Mouse (Mus musculus) liver, embryonic 16.5 days (tissue): ENCODE measurements around the gene Rbm20. TPM values are rescaled to one million over a fixed set of nuclear protein-coding genes. Genes with fewer than 3 reads are reported as not detected.

Experiments
- ATAC-seq: fragments of 200-750 bp; cut with Nextera tagmentation; 2 replicates; pipeline ENCODE4 v1.8.0; 2017; ENCODE audit warnings: low read depth, mild to moderate bottlenecking, moderate number of reproducible peaks, moderate library complexity
- H3K27ac ChIP-seq: fragments of 300-500 bp; sonication (generic); 2 replicates; pipeline ENCODE4 v1.5.1; 2014; ENCODE audit warnings: mild to moderate bottlenecking, low read length
- H3K27me3 ChIP-seq: fragments of 300-500 bp; sonication (generic); 2 replicates; pipeline ENCODE4 v1.6.1; 2014; ENCODE audit warnings: low read depth, low read length, mixed read lengths; ENCODE audit not compliant: control insufficient read depth, insufficient read depth
- H3K36me3 ChIP-seq: fragments of 300-500 bp; sonication (generic); 2 replicates; pipeline ENCODE4 v1.6.1; 2014; ENCODE audit warnings: mild to moderate bottlenecking; ENCODE audit not compliant: control insufficient read depth, insufficient read depth
- H3K4me1 ChIP-seq: fragments of 300-500 bp; sonication (generic); 2 replicates; pipeline ENCODE4 v1.6.1; 2014; ENCODE audit warnings: low read depth, low read length, mixed read lengths; ENCODE audit not compliant: control insufficient read depth
- H3K4me2 ChIP-seq: fragments of 300-500 bp; sonication (generic); 2 replicates; pipeline ENCODE4 v1.6.1; 2014; ENCODE audit warnings: low read depth, low read length, mixed read lengths
- H3K4me3 ChIP-seq: fragments of 300-500 bp; sonication (generic); 2 replicates; pipeline ENCODE4 v1.5.1; 2014; ENCODE audit warnings: low read depth, mild to moderate bottlenecking, low read length
- H3K9ac ChIP-seq: fragments of 300-500 bp; sonication (generic); 2 replicates; pipeline ENCODE4 v1.6.1; 2014; ENCODE audit warnings: low read depth, low read length
- H3K9me3 ChIP-seq: fragments of 300-500 bp; sonication (generic); replicated peaks from 2 replicates; pipeline ENCODE4 v1.6.1; 2016; ENCODE audit warnings: low read length; ENCODE audit not compliant: control insufficient read depth
- WGBS: fragments of 180-500 bp; shearing (Covaris S2); extraction: QIAGEN DNeasy Blood & Tissue Kit; methylation state at CpG from one replicate; pipeline ENCODE4 v1.1.7; 2014; ENCODE audit not compliant: insufficient replicate concordance; 5-methylcytosine and 5-hydroxymethylcytosine counted together
- polyA plus RNA-seq: library from polyadenylated mRNA; unstranded; fragments of >200 nt; fragmentation: Nextera tagmentation; extraction: Ambion mirVana; gene quantifications from 2 replicates; pipeline ENCODE4 v1.2.1, GENCODE M21; 2015

The Rbm20 gene
- polyA plus RNA-seq, 1 experiment from 2014 or later = 0.25 TPM

DNA sequence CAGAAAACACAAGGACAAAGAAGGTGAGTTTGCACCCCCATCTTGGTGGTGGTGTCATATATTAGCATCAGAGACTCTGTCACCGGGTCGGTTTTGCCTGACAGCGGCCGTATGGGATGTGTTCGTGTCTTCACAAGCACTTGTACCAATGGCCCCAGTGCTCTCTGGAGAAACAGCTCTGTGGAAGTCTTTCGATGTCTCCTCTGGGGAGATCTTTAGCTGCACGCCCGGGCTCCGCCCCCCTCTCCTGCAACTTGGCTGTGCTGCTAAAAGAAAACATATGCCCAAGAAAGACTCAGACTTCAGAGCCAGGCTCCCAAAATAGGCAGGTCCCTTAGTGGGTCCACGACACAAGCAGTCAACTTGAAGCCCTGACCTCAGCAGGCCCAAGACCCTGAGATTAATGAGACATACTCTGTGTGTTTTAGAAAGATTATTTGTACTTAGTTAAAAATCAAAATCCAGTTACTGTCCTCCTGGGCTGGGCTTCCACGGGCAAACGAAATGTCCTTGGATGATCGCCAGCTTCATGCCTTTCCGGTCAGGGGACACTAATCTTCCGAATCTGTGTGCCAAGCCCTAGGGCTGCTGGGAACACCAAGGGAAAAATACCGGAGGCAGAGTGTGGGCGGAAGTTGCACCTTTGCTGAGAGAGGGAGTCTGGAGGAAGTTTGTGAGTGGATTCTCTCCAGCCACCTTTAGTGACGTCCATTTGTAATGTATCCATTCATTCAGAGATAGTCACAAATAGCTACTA, 173.2 kb downstream of the Rbm20 start:
- H3K4me1 ChIP-seq = peaks cover 7% of the 10 kb centered on the region
- H3K9ac ChIP-seq = no peak overlapping the region
- ATAC-seq = peak; percentile 53; the same call in 1 of the 2 replicates
- no peak overlapping the region for H3K27ac ChIP-seq
- H3K4me3 ChIP-seq = no peak overlapping the region
- H3K36me3 ChIP-seq = no peaks in the 10 kb centered on the region
- no peaks in the 10 kb centered on the region for H3K27me3 ChIP-seq
- no peaks in the 10 kb centered on the region for H3K9me3 ChIP-seq
- 58% methylated on average over 18 of the region's 18 CpGs for WGBS
- no peak overlapping the region for H3K4me2 ChIP-seq

- WGBS = 88% methylated on average over 13 of the region's 13 CpGs
- no peak overlapping the region for H3K4me2 ChIP-seq
- no peak overlapping the region for H3K4me3 ChIP-seq
- no peaks in the 10 kb centered on the region for H3K27me3 ChIP-seq
- H3K9me3 ChIP-seq = no peaks in the 10 kb centered on the region
- no peak overlapping the region for H3K9ac ChIP-seq
- ATAC-seq = no peak
- peaks cover 7% of the 10 kb centered on the region for H3K4me1 ChIP-seq
- H3K36me3 ChIP-seq = no peaks in the 10 kb centered on the region
- H3K27ac ChIP-seq = no peak overlapping the region
These were observed 174.2 kb downstream of the Rbm20 start for GRCm38 (mm10) chr19:53851352-53851751.

GRCm38 (mm10) chr19:53851826-53852698, 175.0 kb downstream of the Rbm20 start:
- no peak overlapping the region for H3K4me2 ChIP-seq
- H3K27me3 ChIP-seq = no peaks in the 10 kb centered on the region
- H3K4me3 ChIP-seq = no peak overlapping the region
- H3K4me1 ChIP-seq = peaks cover 7% of the 10 kb centered on the region
- no peak for ATAC-seq
- no peak overlapping the region for H3K9ac ChIP-seq
- H3K27ac ChIP-seq = no peak overlapping the region
- no peaks in the 10 kb centered on the region for H3K9me3 ChIP-seq
- WGBS = 79% methylated on average over 13 of the region's 14 CpGs
- H3K36me3 ChIP-seq = no peaks in the 10 kb centered on the region

DNA sequence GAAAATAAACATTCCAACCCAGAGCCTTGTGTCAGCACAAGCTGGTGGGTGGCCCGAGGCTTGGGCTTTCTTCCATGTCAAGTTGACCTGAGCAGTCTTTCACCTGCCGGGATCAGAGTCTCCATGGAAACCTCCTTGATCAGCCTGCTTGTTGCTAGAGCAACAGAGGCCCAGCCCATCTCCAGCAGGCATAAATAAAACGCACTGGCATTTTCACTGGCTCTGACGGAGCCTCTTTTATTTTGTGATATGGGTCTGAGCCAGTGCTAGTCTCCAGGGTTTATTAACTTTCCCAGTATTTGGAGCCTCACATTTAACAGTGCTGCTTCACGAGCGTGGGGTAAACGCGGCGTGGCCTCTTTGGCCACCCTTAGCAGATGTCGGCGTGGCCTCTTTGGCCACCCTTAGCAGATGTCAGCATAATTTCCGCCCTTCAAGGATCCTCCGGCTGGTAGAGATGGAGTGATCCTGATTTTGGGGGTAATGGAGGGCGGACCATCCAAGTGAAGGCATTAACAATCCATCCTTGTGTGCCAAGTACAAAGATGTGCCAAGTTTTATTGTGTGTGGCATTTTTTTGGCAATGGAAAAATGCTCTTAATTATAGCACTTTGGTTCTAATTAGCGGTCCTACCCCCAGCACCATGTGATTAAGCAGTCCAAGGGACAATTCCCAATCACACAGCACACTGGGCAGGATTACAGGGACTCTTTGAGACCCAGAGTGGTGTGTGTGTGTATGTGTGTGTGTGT, 175.8 kb downstream of the Rbm20 start:
- Histone ChIP-seq H3K9me3 (no peaks in the 10 kb centered on the region), H3K4me2 (no peak overlapping the region), H3K27ac (no peak overlapping the region), H3K36me3 (no peaks in the 10 kb centered on the region), H3K27me3 (no peaks in the 10 kb centered on the region), H3K4me1 (peaks cover 7% of the 10 kb centered on the region), H3K9ac (no peak overlapping the region), H3K4me3 (no peak overlapping the region)
- 72% methylated on average over 15 of the region's 15 CpGs for WGBS
- no peak for ATAC-seq

GRCm38 (mm10) chr19:53854978-53855377, 177.9 kb downstream of the Rbm20 start:
- Histone ChIP-seq H3K9me3 (no peaks in the 10 kb centered on the region), H3K27ac (no peak overlapping the region), H3K27me3 (no peaks in the 10 kb centered on the region), H3K4me1 (peaks cover 8% of the 10 kb centered on the region), H3K9ac (no peak overlapping the region), H3K36me3 (no peaks in the 10 kb centered on the region), H3K4me3 (no peak overlapping the region), H3K4me2 (no peak overlapping the region)
- ATAC-seq = no peak
- 51% methylated on average over 4 of the region's 4 CpGs for WGBS

- H3K27ac ChIP-seq = no peak overlapping the region
- H3K27me3 ChIP-seq = no peaks in the 10 kb centered on the region
- no peak overlapping the region for H3K4me2 ChIP-seq
- WGBS = 68% methylated on average over 5 of the region's 5 CpGs
- H3K9me3 ChIP-seq = no peaks in the 10 kb centered on the region
- H3K9ac ChIP-seq = no peak overlapping the region
- H3K4me3 ChIP-seq = no peak overlapping the region
- no peak for ATAC-seq
- no peaks in the 10 kb centered on the region for H3K36me3 ChIP-seq
- peaks cover 8% of the 10 kb centered on the region for H3K4me1 ChIP-seq
These were observed 178.7 kb downstream of the Rbm20 start for GRCm38 (mm10) chr19:53855781-53856180.

DNA sequence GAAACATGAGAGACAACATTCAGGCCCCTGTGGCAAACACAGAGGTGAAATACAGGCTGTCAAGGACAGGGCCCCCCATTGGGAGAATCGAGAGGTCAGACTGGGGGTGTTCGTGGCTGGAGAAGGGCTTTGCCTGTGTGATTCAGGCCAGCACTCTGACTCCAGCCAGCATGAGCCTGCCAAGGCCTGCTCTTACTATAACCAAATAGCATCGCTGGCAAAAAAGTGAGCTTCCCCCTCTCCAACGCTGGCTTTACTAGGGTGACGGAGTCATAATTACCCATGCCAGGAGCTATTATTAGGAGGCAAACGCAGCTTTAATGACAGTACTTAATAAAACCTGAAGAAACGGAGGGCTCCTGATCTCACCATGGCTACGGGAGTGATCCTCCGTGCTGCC, 179.7 kb downstream of the Rbm20 start:
- no peak overlapping the region for H3K9ac ChIP-seq
- no peaks in the 10 kb centered on the region for H3K27me3 ChIP-seq
- 74% methylated on average over 9 of the region's 9 CpGs for WGBS
- H3K4me2 ChIP-seq = no peak overlapping the region
- peaks cover 8% of the 10 kb centered on the region for H3K4me1 ChIP-seq
- ATAC-seq = no peak
- H3K27ac ChIP-seq = no peak overlapping the region
- no peak overlapping the region for H3K4me3 ChIP-seq
- no peaks in the 10 kb centered on the region for H3K9me3 ChIP-seq
- H3K36me3 ChIP-seq = no peaks in the 10 kb centered on the region

GRCm38 (mm10) chr19:53857962-53858361, 180.9 kb downstream of the Rbm20 start:
- ATAC-seq = no peak
- no peak overlapping the region for H3K9ac ChIP-seq
- no peaks in the 10 kb centered on the region for H3K27me3 ChIP-seq
- no peaks in the 10 kb centered on the region for H3K9me3 ChIP-seq
- H3K4me2 ChIP-seq = no peak overlapping the region
- no peak overlapping the region for H3K4me3 ChIP-seq
- H3K36me3 ChIP-seq = no peaks in the 10 kb centered on the region
- WGBS = 79% methylated on average over 6 of the region's 6 CpGs
- H3K27ac ChIP-seq = no peak overlapping the region
- H3K4me1 ChIP-seq = peaks cover 8% of the 10 kb centered on the region
